Mouse (Mus musculus) gastrocnemius, postnatal 36 days (tissue): ENCODE measurements around the gene Iars2. TPM values are rescaled to one million over a fixed set of nuclear protein-coding genes. Genes with fewer than 3 reads are reported as not detected.
"Not testable (repeated sequence)": the region's sequence is repeated elsewhere in the genome, so short reads cannot be mapped to it uniquely, and the experiment has no call there.

Experiments
- DNase-seq, 2 experiments: peaks; one replicate each; pipeline ENCODE4 v3.0.0; 2022
- intact Hi-C: fragments of 180-260 bp; cut with DNase I; formaldehyde crosslinking; loops from one replicate; pipeline ENCODE4 v1.15.1; 2025
- total RNA-seq, 2 experiments: library from RNA; stranded (reverse); gene quantifications; 2 replicates each; pipeline ENCODE4 v1.2.3; 2021

The Iars2 gene
- total RNA-seq, 2 experiments from 2014 or later: 36.6 to 38.9 TPM

DNA sequence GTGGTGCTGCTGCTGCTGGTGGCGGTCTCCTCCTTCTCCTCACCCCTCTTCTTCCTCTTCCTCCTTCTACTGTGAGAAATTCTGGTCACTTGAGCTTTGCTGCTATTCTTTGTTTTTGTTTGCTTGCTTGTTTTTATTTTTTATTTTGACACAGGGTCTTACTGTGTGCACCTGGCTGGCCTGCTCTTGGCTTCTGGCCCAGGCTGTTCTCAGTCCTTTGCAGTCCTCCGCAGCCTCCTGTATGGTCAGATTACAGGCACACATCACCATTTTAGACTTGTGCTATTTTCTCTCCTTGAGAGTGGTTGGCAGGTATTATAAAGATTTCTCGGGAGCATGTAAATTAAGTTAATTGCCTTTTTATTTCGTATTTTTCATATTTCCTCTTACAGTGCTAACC lies 4.9 kb upstream of the Iars2 start:
- peak in 1 of 2 experiments; percentile 8 for DNase-seq
- intact Hi-C loops: no loop called here

DNA sequence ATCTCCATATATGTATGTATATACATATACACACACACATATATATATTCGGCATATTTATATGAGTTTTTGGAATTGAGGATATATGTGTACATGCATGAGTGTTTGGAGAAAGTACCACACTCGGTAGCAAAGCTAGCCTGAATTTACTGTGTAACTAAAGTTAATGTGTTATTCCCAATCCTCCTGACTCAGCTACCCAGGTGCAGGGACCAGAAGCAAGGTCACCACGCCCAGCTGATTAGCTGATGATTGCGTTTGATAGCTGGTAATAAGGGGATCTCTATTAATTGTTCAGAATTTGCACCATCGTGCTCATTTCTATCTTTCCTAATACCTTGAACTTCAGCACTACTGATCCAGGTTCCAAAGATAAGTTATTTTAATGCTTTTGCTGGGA lies 4.5 kb upstream of the Iars2 start:
- intact Hi-C loops: no loop called here
- DNase-seq: no peak

DNA sequence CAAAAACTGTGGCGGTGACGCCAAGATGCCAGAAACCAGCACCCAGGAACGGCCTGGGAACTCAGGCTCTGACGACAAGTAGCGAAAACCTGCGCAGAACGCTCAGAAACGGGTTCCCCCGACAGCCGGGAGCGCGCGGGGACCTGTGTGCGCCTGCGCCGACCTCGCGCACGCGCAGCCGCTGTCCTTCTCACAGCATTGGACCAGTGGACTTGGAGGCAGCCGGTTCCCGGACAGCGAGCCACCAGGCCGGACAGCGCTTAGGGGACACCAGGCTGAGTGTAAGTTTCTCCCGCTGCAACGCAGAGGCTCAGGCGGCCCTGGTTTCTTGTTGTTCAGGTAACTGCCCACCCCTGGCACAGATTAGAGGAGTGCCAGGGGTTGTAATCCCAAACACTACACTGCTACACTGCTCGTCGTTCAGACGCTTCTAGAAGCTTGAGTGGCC lies 2.8 kb upstream of the Iars2 start, which contains the start of gene Bpnt1:
Gene Bpnt1, plus strand, starts transcription at position 167 of the 448 bp plus-strand sequence.
- peak; percentile 79 to 85 for DNase-seq
- intact Hi-C loops: no loop called here

DNA sequence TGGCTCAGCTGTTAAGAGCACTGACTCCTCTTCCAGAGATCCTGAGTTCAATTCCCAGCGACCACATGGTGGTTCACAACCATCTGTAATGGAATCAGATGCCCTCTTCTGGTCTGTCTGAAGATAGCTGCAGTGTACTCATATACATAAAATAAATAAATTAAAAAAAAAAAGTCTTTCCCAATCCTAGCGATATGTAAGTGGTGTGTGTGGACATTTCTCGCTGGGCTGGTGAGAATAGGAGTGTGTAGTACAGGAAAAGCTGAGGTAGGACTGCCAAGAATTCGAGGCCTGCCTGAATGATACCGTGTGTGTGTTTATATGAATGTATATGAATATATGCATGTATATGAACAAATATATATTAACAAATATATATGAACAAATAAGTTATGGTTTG lies 2.2 kb upstream of the Iars2 start:
- intact Hi-C loops: no loop called here
- DNase-seq: no peak

DNA sequence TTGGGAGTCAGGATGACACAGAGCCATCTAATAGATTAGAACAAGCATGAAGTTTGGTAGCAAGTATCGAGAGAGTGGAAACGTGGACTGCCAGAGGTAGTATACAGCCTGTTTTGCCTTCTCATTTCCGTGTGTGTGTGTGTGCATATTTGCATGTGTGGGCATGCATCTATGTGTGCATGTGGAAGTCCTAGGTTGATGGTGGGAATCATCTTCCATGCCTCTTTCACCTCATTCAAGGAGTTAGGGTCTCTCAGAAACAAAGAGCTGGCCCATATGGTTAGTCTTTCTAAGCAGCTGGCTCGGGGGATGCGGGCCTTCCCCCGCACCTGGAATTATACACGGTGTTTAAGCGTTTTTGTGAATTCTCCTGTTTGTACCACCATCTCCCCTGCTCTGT lies 655 bp upstream of the Iars2 start:
- DNase-seq: no peak
- intact Hi-C loops: no loop called here

DNA sequence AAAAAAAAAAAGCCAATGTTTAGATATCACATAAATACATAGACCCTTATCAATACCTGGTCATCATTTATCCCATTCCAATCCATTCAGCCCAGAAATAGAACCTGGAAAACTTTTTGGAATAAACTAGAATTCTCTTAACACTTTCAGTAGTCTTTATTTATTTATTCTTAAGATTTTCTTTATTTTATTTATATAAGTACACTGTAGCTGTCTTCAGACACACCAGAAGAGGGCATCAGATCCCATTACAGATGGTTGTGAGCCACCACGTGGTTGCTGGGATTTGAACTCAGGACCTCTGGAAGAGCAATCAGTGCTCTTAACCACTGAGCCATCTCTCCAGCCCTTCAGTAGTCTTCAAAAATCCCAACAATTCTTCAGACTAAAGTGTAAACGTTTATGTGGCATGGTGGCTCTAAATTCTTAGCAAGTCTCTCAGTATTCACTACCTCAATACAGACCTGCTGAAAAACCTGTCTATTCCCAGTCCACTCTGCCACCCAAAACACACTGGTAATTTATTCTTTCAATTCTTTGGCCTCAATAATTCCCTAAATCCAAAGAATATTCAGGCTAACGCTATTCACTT lies 1.3 kb downstream of the Iars2 start:
- DNase-seq, intact Hi-C loops: not testable (repeated sequence)

DNA sequence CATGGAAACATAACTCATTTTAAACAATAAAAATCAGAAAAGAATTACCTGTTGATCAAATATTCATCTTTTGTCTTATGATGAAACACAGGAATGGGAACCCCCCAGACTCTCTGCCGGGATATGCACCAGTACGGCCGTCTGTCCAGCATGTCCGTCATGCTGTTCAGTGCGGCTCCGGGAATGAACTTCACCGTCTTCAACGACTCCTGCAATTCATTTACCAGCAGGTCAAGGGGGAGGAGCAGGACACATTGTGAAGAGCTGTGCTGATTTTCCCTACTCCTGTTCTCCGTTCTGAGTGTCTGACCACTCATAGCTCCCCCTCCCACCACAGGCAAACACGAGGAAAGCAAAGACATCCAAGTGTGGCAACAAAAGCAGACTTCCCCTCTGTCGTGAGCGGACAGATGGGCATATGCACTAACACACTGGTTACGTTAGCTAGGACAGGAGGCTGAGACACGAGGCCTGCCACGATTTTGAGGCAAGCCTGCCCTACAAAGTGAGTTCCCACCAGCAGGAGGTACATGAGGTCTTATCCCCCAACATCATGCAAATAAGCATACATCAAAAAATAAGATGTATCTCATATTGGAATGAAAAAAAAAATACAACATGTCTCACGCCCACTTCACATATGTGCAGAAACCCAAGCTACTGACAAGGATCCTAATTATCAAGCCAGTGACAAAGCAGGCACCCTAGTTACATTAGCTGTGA lies 13.2 kb downstream of the Iars2 start:
- intact Hi-C loops: no loop called here
- no peak for DNase-seq

DNA sequence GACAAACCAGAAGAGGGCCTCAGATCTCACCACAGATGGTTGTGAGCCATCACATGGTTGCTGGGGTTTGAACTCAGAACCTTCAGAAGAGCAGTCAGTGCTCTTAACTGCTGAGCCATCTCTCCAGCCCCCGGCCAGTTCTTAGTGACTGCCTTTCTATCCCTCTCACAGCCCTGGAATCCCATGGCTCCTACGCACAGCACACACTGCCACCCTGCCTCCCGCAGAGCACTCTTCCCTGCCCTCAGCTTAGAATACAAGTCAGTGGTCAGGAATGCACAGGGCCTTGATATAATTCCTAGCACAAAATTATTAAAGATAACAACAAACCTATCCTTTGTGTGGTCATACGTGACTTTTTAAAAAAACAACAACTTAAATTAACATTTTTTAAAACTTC lies 14.7 kb downstream of the Iars2 start:
- intact Hi-C loops: no loop called here
- DNase-seq: no peak

DNA sequence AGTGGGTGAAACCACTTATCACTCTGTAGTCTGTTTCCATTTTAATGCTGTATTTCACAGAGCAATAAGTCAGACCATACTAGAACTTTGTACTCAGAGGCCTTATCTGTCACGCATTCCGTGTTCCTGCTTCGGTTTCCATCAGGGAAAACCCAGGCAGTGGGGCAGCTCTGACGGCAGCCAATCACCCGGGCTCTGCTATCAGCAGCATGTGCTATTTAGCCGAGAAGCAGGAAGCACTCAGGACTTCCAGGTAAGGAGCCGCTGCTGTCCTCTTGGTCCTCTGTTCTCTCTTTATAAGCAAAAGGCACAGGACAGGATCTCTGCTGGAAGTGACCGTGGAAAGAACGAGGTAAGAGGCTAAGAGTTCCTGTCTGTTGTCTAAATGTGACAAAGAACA lies 17.2 kb downstream of the Iars2 start:
- no peak for DNase-seq
- intact Hi-C loops: no loop called here

DNA sequence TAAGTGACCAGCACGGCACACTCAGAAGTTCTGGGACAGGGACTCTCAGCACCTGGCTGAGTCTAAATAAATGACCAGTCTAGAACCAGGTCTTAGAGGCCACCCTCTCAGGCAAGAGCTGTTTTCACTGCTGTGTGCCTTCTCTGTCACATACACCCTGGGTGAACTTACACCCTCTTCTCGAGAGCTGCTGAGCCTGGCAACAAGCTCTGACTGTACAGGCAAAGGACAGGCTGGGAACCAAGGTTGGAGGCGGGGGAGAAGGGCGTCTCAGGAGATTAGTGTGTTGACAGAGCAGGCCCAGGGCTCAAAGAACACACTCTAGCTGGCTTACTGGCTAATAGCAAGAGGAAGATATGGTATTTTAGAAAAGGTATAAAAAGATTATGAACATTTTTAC lies 20.3 kb downstream of the Iars2 start:
- intact Hi-C loops: no loop called here
- no peak for DNase-seq

DNA sequence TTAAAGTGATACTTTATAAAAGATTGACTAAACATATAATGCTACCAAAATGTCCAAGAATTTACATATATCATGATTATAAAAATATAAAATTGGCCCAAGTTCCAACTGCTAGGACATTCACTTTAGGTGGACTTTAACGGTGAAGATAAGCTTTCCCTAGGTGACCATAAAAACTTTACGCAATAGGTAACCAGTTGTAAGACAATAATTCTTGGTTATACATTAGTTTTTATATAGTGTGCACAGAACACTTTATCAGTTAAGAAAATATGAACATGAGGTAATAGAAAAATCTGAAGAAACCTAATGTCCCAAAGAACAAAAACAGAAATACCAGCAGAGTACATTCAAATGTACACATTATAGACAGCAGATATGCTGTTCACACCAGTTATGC lies 20.9 kb downstream of the Iars2 start:
- no peak for DNase-seq
- intact Hi-C loops: no loop called here

DNA sequence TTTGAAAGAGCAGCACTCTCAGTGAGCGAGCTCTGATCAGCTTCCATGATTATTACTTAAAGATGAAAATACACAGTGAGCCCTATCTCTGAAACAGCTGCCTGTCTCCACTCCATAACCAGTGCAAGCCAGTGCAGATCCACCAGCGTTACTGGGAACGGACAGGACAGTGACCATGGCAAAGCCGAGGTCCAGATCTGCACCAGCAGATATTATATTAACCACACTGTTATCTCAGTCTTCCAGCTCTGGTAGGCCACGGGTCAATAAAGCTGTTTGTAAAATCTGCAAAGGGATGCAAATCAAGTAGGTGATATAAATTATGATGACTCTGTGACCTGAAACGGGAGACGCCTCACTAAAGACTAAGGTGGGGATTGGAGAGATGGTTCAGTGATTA lies 21.6 kb downstream of the Iars2 start:
- no peak for DNase-seq
- intact Hi-C loops: no loop called here

DNA sequence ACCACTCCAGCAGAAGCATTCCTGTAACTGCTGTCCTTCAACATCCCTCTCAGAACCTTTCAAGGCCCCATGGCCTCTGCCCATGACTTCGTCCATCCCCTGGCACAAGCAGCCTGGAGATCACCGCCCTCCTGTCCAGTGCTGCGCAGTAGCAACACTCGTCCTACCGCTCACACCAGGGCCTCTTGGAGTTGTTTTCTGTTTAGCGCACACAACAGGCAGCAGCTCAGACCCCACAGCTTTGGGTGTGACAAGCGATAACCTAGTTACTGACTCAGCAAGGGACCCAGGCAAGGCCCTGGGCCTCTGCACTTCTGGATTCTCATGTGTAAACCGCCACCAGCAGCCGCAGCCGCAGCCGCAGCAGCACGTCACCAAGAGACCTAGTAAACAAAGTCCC lies 22.4 kb downstream of the Iars2 start:
- intact Hi-C loops: no loop called here
- DNase-seq: no peak

DNA sequence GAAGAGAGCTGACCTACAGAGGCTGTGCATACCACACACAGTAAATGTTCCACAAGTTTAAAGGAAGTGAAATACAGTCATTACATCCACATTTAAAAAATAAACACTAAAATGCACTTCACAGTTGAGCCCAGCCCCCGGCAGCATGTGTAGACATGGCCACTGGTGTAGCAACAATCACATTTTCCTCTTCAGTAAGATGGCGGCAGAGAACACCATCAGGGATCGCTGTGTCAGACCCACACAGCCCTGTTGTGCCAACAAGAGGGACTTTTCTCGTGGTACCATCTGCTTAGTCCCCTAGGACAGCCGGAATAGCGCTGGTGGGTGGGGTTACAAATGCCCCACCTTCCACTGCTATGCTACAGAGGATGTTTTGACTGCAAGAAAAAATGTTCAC lies 26.4 kb downstream of the Iars2 start:
- no peak for DNase-seq
- intact Hi-C loops: no loop called here

DNA sequence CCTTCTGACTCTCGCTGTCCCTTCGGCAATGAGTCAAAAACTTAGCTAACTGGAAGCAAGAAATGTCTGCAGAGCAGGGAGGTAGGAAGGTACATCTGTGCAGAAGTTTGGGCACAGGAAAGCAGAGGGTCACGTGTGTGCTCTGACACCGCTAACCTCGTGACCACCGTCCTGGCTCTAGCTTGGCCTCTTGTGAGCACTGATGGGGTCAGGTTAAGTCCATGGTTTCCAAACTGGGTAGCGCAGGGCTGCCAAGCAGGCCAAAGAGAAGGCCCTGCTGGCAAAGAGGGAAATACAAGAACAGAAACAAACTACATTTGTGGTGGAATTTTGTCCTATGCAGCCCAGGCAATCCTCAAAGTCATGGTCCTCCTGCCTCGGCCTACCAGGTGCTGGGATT lies 30.7 kb downstream of the Iars2 start:
- intact Hi-C loops: no loop called here
- DNase-seq: no peak

DNA sequence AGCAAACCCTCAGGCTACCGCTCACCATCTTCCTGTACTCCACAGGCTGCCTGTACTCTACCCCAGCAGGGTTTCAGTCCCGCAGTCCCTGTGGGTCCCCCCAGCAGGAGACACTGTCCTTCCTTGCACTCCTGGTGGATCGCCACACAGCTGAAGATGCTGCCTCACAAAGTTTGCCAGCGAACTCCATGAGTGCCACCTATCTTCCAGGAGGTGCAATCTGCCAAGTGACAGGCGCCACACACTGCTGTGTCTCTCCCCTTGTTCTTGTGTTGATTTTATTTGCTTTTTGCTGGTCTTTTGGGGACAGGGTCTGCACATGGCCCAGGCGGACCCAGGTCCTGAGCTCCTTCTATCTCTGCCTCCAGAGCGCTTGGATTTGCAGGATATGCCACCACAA lies 32.3 kb downstream of the Iars2 start:
- DNase-seq: no peak
- intact Hi-C loops: no loop called here

DNA sequence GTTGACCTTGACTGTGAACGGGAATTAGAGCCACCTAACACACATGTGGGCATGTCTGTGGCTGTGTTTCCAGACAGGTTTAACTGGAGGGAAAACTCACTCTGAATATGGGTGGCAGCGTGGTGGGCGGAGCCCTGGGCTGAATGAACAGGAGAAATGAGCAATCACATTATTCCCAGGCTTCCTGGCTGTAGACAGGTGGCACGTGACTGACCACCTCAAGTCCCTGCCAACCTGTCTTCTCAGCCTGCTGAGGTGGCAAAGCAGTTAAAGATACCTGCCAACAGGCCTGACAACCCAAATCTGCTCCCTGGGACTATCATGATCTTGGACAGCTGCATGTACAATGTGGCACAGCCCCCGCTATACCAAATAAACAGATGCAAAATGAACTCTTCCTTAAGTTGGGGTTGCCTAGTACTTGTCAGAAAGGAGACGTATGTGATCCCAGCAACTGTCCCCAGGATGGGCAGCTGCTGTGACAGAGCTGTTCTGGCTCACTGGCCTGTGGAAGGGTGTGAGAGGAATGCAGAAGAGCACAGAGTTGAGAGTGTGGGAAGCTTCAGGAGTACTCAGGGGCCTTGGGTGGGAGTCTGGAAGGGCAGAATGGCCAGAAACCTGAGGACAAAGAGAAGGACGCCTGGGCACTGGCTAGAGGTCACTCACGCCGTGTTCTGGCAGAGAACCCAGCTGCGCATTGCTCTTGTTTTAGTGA lies 36.4 kb downstream of the Iars2 start:
- DNase-seq: no peak

DNA sequence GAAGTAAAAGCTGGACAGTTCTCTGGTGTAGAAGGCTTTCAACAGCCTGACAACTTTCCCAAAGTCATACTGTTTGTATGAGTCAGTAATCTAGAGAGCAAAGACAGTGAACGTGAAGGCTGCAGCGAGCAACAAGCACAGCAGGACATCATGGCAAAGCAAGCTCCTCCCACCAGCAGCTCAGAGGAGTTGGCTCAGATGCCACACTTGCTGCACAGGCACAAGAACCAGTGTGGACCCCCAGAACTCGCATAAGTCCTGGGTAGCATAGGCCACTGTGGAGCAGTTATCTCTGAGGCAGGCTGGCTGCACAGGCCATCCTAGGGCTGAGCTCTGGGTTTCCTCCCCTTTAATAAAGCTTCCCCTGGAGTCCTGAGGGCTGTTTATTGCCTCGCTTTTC lies 37.9 kb downstream of the Iars2 start:
- intact Hi-C loops: no loop called here

More for the DNA sequence above, 36.4 kb downstream of the Iars2 start:
- intact Hi-C loops: no loop called here

DNA sequence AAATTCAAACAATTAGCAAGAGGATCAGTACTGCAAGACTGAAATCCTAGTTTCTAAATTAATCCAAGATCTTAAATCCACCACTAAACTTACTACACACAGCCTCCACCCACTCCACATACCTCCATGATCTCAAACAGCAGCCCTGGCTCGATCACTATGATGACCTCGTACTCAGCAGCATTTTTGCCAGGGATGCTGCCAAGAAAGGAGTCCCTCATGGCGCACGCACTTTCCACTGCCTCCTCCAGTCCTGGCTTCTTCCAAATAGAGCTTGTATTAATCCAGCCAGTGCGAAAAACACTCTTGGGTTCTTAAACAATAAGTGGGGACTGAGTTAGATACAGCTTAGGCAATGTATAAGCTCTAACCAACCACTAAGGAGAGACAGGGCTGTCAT lies 40.0 kb downstream of the Iars2 start:
- peak in 1 of 2 experiments; percentile 46 for DNase-seq
- intact Hi-C loops: no loop called here

More for the DNA sequence above, 37.9 kb downstream of the Iars2 start:
- DNase-seq: no peak

DNA sequence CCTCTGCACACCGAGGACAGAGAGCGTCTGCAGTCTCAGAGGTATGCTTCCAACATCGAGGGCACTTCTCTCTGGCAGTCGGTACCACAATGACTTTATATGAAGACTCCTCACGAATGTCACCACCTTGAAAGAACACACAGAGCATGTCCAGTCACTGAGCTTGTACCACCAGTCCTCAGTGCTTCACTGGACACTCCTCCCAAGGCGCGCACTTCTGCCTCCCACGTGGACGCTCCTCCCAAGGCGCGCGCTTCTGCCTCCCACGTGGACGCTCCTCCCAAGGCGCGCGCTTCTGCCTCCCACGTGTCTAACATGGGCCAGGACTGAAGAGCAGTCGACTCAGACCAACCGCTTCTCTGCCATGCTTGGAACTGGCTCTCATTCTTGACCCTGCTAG lies 42.1 kb downstream of the Iars2 start:
- no peak for DNase-seq
- intact Hi-C loops: no loop called here

DNA sequence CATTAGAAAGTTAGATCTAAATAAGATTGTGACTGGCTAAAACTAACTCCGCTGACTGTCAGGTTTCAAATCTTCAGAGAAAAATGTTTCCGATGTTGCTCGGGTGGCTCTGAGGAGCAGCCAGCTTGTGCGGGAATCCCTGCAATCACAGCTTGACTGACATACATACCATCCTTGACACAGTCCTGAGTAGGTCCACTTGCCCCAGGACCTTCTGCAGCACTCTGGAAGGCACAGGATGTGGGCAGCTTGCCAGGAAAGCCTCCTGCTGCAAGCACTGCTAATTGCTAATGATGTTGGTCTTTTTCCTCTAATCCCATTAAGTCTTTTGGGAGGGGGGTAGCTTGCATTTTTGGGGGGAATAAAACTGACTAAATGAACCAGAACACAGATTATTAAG lies 44.0 kb downstream of the Iars2 start:
- intact Hi-C loops: no loop called here
- no peak for DNase-seq

DNA sequence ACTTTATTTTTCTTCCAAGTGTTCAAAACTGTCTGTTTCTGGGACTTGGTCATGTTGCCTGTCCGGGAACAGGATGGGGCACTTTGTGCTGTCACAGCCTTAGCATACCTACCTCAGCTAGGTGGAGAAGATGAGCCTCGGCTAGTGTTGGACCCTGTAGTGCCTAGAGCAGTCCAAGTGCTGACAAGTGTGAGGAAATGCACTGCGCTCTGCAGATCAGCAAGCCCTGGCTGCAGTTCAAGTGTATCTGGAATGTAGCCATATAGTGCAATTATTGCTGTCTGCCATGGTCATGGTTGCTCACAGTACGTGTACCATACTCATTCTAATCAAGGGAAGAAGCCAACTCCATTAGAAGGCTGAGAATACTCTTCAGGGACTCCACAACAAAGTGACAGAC lies 44.5 kb downstream of the Iars2 start:
- intact Hi-C loops: no loop called here
- DNase-seq: no peak
